Comparison of ENCODE assay signal across 8 mouse cellular contexts in the genomic region with DNA sequence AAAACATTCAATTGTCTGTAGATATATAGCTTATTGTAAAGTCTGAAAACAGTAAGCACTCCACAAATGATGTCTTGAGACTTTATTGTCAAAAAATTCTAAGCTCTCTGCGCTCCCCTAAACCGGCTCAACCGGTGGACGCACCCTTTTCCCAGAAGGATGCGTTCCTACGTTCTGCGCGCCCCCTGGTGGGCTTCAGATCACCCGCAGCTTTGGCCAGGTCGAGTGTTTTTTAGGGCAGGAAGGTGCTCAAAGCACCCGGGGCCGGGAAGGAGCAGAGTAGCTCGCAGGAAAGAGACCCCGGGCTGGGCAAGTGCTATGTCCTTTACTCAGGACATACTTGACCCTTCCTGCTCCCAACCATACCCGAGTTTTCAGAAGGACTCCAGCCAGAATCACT. TPM values are rescaled to one million over a fixed set of nuclear protein-coding genes. Genes with fewer than 3 reads are reported as not detected.
DNase-seq lines count a peak whose midpoint lies in the region; ATAC-seq lines count a peak whose summit lies in the region.

No protein-coding gene starts in this region.

- intact Hi-C loops in left cerebral cortex, postnatal 25 days (cut with DNase I): loop anchor here (1.0 kb wide), 1 partner anchor 14 kb away; no protein-coding TSS in a partner anchor

- H3K36me3 ChIP-seq in intestine, embryonic 15.5 days: no peaks in the 10 kb centered on the region

- under 1% methylated on average over 15 of the region's 15 CpGs for WGBS in intestine, embryonic 15.5 days

- H3K4me1 ChIP-seq in intestine, embryonic 15.5 days (replicated peaks): peaks cover 30% of the 10 kb centered on the region

- no peaks in the 10 kb centered on the region for H3K27me3 ChIP-seq in intestine, embryonic 15.5 days (replicated peaks)

- DNase-seq in adrenal gland, adult 2 months: peak; percentile 94
- peak; percentile 95 for DNase-seq in embryo, embryonic 11 days
- DNase-seq in gastrocnemius, postnatal 25 days: peak; percentile 88
- DNase-seq in left cerebral cortex, postnatal 25 days (ENCODE audit: low spot score in 2 of 2): peak; percentile 88 to 90
- DNase-seq in right cerebral cortex, postnatal 14 days: peak; percentile 92
- DNase-seq in urinary bladder, postnatal 25 days (ENCODE audit: low spot score): peak; percentile 95

- H3K9me3 ChIP-seq in intestine, embryonic 15.5 days: no peaks in the 10 kb centered on the region

- H3K27ac ChIP-seq in intestine, embryonic 15.5 days: peak overlapping the region; percentile 75

- peak overlapping the region; percentile 83 for H3K4me2 ChIP-seq in intestine, embryonic 15.5 days (replicated peaks)

- peak; percentile 62 for ATAC-seq in intestine, embryonic 15.5 days
- peak; percentile 47; the same call in 1 of the 2 replicates for ATAC-seq in megakaryocyte-erythroid progenitor cell, adult 5-6 weeks (replicated peaks; ENCODE audit: low FRiP score, low TSS enrichment, poor library complexity, severe bottlenecking)

- H3K4me3 ChIP-seq in intestine, embryonic 15.5 days (replicated peaks): peak overlapping the region; percentile 54

- H3K9ac ChIP-seq in intestine, embryonic 15.5 days: peak overlapping the region; percentile 63

RNA-seq across cellular contexts. Expression of gene Hook2, which starts 0.6 kb away (rescaled TPM):
- total RNA-seq in adrenal gland, adult 2 months (2021): 1 to 10 TPM; 6.1 to 6.2 TPM
- 6.5 and 6.7 TPM in 2 replicates for polyA plus RNA-seq in adrenal gland, adult 2 months (2012; rRNA removed)
- 1 to 10 TPM; 1.1 to 1.3 TPM for total RNA-seq in gastrocnemius, postnatal 25 days (2021)
- 68.7 and 75.8 TPM in 2 replicates for polyA plus RNA-seq in intestine, embryonic 15.5 days (2015; fragmentation: Nextera tagmentation; extraction: Ambion mirVana)
- 1 to 10 TPM; 7.2 to 8.5 TPM for total RNA-seq in left cerebral cortex, postnatal 25 days (2021)
- total RNA-seq in megakaryocyte-erythroid progenitor cell, adult 5-6 weeks (2014; fragmentation: Nextera tagmentation): 7.7 and 9.6 TPM in 2 replicates
- total RNA-seq in megakaryocyte-erythroid progenitor cell, adult 5-6 weeks (2017): 11.0 and 19.9 TPM in 2 replicates

RNA-seq across cellular contexts. Expression of gene Junb, which starts 11.3 kb away (rescaled TPM):
- total RNA-seq in adrenal gland, adult 2 months (2021): 10 to 100 TPM; 37.0 to 90.7 TPM
- 78.9 and 91.4 TPM in 2 replicates for polyA plus RNA-seq in adrenal gland, adult 2 months (2012; rRNA removed)
- 1 to 10 TPM; 5.1 to 6.9 TPM for total RNA-seq in gastrocnemius, postnatal 25 days (2021)
- polyA plus RNA-seq in intestine, embryonic 15.5 days (2015; fragmentation: Nextera tagmentation; extraction: Ambion mirVana): 28.4 and 30.7 TPM in 2 replicates
- 10 to 100 TPM; 73.3 to 85.1 TPM for total RNA-seq in left cerebral cortex, postnatal 25 days (2021)
- total RNA-seq in megakaryocyte-erythroid progenitor cell, adult 5-6 weeks (2014; fragmentation: Nextera tagmentation): 4.1 and 8.0 TPM in 2 replicates
- 57.8 and 74.2 TPM in 2 replicates for total RNA-seq in megakaryocyte-erythroid progenitor cell, adult 5-6 weeks (2017)

RNA-seq across cellular contexts. Expression of gene Rnaseh2a, which starts 20.2 kb away (rescaled TPM):
- 100 to 1,000 TPM in 1 of 2 experiments, 10 to 100 TPM in 1; 87.7 to 112 TPM for total RNA-seq in adrenal gland, adult 2 months (2021)
- 61.7 and 76.6 TPM in 2 replicates for polyA plus RNA-seq in adrenal gland, adult 2 months (2012; rRNA removed)
- total RNA-seq in gastrocnemius, postnatal 25 days (2021): 10 to 100 TPM; 22.2 to 24.7 TPM
- polyA plus RNA-seq in intestine, embryonic 15.5 days (2015; fragmentation: Nextera tagmentation; extraction: Ambion mirVana): 116 and 117 TPM in 2 replicates
- total RNA-seq in left cerebral cortex, postnatal 25 days (2021): 10 to 100 TPM; 40.7 to 42.2 TPM
- total RNA-seq in megakaryocyte-erythroid progenitor cell, adult 5-6 weeks (2014; fragmentation: Nextera tagmentation): 198 and 202 TPM in 2 replicates
- total RNA-seq in megakaryocyte-erythroid progenitor cell, adult 5-6 weeks (2017): 119 and 151 TPM in 2 replicates

RNA-seq across cellular contexts. Expression of gene Prdx2, which starts 20.4 kb away (rescaled TPM):
- total RNA-seq in adrenal gland, adult 2 months (2021): 100 to 1,000 TPM; 671 to 700 TPM
- polyA plus RNA-seq in adrenal gland, adult 2 months (2012; rRNA removed): 181 and 240 TPM in 2 replicates
- total RNA-seq in gastrocnemius, postnatal 25 days (2021): 100 to 1,000 TPM; 192 to 200 TPM
- polyA plus RNA-seq in intestine, embryonic 15.5 days (2015; fragmentation: Nextera tagmentation; extraction: Ambion mirVana): 581 and 615 TPM in 2 replicates
- 100 to 1,000 TPM; 340 to 356 TPM for total RNA-seq in left cerebral cortex, postnatal 25 days (2021)
- total RNA-seq in megakaryocyte-erythroid progenitor cell, adult 5-6 weeks (2014; fragmentation: Nextera tagmentation): 898 and 1,004 TPM in 2 replicates
- 1,011 and 1,021 TPM in 2 replicates for total RNA-seq in megakaryocyte-erythroid progenitor cell, adult 5-6 weeks (2017)

RNA-seq across cellular contexts. Expression of gene Gm49661, which starts 20.6 kb away (rescaled TPM):
- total RNA-seq in adrenal gland, adult 2 months (2021): 1 to 10 TPM; 2.1 to 2.4 TPM
- polyA plus RNA-seq in adrenal gland, adult 2 months (2012; rRNA removed): 2.1 TPM in 1 of 2 replicates, not detected in the other
- total RNA-seq in gastrocnemius, postnatal 25 days (2021): not detected
- not detected in 2 replicates for polyA plus RNA-seq in intestine, embryonic 15.5 days (2015; fragmentation: Nextera tagmentation; extraction: Ambion mirVana)
- 1 to 10 TPM in 1 of 2 experiments, not detected in 1; 3.5 TPM for total RNA-seq in left cerebral cortex, postnatal 25 days (2021)
- not detected in 2 replicates for total RNA-seq in megakaryocyte-erythroid progenitor cell, adult 5-6 weeks (2014; fragmentation: Nextera tagmentation)
- total RNA-seq in megakaryocyte-erythroid progenitor cell, adult 5-6 weeks (2017): not detected in 2 replicates

Comparison
In these comparisons a context has a peak if more than half of its experiments do, and no peak if none do; other contexts are left out.
1. Peak in every context shown above with its lines: DNase-seq, ATAC-seq, H3K4me3 ChIP-seq and H3K27ac ChIP-seq.